Mouse (Mus musculus): ENCODE data around the gene 1700008P02Rik.
"Not testable (repeated sequence)": the region's sequence is repeated elsewhere in the genome, so short reads cannot be mapped to it uniquely, and the experiment has no call there.

Gene 1700008P02Rik

DNA sequence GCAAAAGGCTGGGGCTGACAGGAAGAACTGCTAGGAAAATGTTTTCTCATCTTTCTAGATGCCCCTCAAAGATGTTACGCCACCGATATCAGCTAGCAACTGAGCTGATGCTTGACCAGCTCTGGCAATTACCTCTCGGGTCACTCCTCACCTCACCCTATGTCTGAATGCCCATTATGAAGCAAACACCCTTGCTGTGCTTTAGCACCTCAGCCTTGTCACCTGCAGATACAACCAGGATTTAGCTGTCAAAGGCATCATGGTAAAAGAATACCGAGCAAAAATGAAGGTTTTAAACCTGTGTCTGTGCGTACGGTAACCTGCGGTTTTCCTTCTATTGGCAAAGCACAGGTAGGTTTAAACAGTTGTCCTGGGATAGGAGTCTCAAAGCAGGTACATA lies at the start of gene 1700008P02Rik:
Gene 1700008P02Rik, minus strand, starts transcription at position 101 of the 400 bp plus-strand sequence.
- no peak for DNase-seq (ENCODE audit: low spot score)

- DNase-seq (ENCODE audit: low spot score), result no peak
These were observed 29.2 kb upstream of the 1700008P02Rik start for GRCm38 (mm10) chr3:6649411-6649810.

DNA sequence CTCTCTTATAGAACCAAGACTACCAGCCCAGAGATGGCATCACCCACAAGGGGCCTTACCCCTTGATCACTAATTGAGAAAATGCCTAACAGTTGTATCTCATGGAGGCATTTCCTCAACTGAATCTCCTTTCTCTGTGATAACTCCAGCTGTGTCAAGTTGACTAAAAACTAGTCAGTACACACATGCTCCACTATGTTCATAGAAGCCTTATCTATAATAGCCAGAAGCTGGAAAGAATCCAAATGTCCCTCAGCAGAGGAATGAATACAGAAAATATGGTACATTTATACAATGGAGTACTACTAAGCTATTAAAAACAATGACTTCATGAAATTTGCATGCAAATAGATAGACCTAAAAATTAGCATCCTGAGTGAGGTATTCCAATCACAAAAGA lies 17.9 kb upstream of the 1700008P02Rik start:
- not testable (repeated sequence) for DNase-seq (ENCODE audit: low spot score)

- no peak for DNase-seq (ENCODE audit: low spot score)
These were observed 14.0 kb upstream of the 1700008P02Rik start for GRCm38 (mm10) chr3:6634256-6634655.

DNA sequence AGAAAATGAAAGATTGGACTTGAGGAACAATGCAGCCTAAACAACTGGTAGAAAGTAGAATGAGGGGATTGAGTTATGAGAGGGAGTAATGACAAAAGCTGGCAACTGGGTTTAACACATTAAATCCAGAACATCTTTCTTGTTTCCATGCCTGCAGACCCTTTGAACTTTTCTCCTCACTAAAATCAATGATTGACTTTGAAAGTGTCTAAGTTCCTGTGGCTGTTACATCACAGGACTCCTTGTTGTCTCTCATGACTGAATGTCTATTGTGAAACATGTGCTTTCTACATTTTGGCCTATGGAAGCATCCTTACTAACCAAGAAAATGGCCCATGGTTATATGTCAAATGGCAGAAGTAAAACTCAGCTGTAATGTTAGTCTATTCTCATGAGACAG lies 2.4 kb downstream of the 1700008P02Rik start:
- DNase-seq (ENCODE audit: low spot score), result no peak
